In the genomic region with DNA sequence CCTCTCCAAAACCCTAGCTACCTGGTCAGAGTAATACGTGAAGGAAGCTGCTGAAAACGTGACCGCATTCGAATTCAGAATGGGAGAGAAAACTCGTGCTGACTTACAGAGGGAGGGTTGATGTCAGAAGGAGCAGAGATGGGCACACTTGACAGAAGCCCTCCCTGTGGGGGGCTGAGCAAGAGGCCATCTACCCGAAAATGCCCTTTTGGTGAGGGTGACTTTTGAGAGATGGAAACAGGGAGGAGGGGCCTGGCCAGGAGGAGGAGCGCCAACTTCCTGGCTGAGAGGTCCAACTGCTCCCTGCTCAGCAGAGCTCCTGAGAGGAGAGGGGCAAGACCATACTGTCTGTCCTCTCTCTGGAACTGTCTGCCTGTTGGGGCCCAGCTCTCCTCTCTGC, we compare ENCODE assay signal across 14 mouse cellular contexts. TPM values are rescaled to one million over a fixed set of nuclear protein-coding genes. Genes with fewer than 3 reads are reported as not detected.
DNase-seq lines count a peak whose midpoint lies in the region; ATAC-seq and TF ChIP-seq lines count a peak whose summit lies in the region.
"Not testable (repeated sequence)": the region's sequence is repeated elsewhere in the genome, so short reads cannot be mapped to it uniquely, and the experiment has no call there.
"Had no signal": no experiment of that assay in that cellular context is flagged by ENCODE, and none has a peak within 500 bp of the region (broad histone marks: within the 10 kb centered on the region; RNA-seq: fewer than 3 reads in every experiment).

Gene Ifnz, plus strand, starts transcription at position 301 of the 400 bp plus-strand sequence.

- TF ChIP-seq EP300 in ES-Bruce4 (IDR thresholded peaks at IDR 0.05; ENCODE audit: insufficient read depth, low read depth, low read length): not testable (repeated sequence)

- not testable (repeated sequence) for TF ChIP-seq CTCF in ES-Bruce4 (IDR thresholded peaks at IDR 0.05; ENCODE audit: low read depth, low read length)

- H3K36me3 ChIP-seq in ES-Bruce4 (ENCODE audit: control insufficient read depth, insufficient read depth, low read length, poor library complexity, severe bottlenecking); forebrain, embryonic 10.5 days (replicated peaks); heart, embryonic 12.5 days; hindbrain, embryonic 14.5 days (replicated peaks; ENCODE audit: control insufficient read depth, insufficient read depth); kidney, embryonic 16.5 days (ENCODE audit: insufficient read depth, low read length); liver, embryonic 12.5 days; macrophage (ENCODE audit: inconsistent target); neural tube, embryonic 15.5 days: not testable (repeated sequence)

- not testable (repeated sequence) for TF ChIP-seq POLR2A in ES-Bruce4 (IDR thresholded peaks at IDR 0.05; ENCODE audit: insufficient read depth, low read length)

- not testable (repeated sequence) for H3K9me3 ChIP-seq in ES-Bruce4 (replicated peaks; ENCODE audit: control insufficient read depth, insufficient read depth, low read length, poor library complexity, severe bottlenecking); forebrain, embryonic 10.5 days; heart, embryonic 12.5 days (replicated peaks); hindbrain, embryonic 14.5 days (ENCODE audit: control insufficient read depth, low read length); kidney, embryonic 16.5 days (ENCODE audit: low read length); liver, embryonic 12.5 days (replicated peaks); neural tube, embryonic 15.5 days (replicated peaks)

- H3K27ac ChIP-seq in ES-Bruce4 (ENCODE audit: insufficient read depth, low read length); forebrain, embryonic 10.5 days; hindbrain, embryonic 14.5 days; liver, embryonic 12.5 days; neural tube, embryonic 15.5 days (replicated peaks): not testable (repeated sequence)
- peak within 1 kb of the TSS; percentile 51; the same call in 1 of the 2 replicates for H3K27ac ChIP-seq in heart, embryonic 12.5 days (ENCODE audit: poor library complexity, severe bottlenecking)
- H3K27ac ChIP-seq in kidney, embryonic 16.5 days (ENCODE audit: low read length): 0 out of 2 replicates have a peak within 1 kb of the TSS, but pooled peaks have one; percentile 56
- H3K27ac ChIP-seq in macrophage: 0 out of 2 replicates have a peak within 1 kb of the TSS, but pooled peaks have one; percentile 33

- not testable (repeated sequence) for H3K27me3 ChIP-seq in ES-Bruce4 (ENCODE audit: control insufficient read depth, insufficient read depth, low read length, poor library complexity, severe bottlenecking); forebrain, embryonic 10.5 days (ENCODE audit: poor library complexity, severe bottlenecking); heart, embryonic 12.5 days (replicated peaks); hindbrain, embryonic 14.5 days (ENCODE audit: control insufficient read depth, insufficient read depth, low read length); kidney, embryonic 16.5 days (ENCODE audit: insufficient read depth, low read length); liver, embryonic 12.5 days (replicated peaks); neural tube, embryonic 15.5 days (replicated peaks)

- H3K4me3 ChIP-seq in ES-Bruce4 (ENCODE audit: low read depth, low read length): peak within 1 kb of the TSS; percentile 51
- H3K4me3 ChIP-seq in forebrain, embryonic 10.5 days: peak within 1 kb of the TSS; percentile 33; the same call in 1 of the 2 replicates
- H3K4me3 ChIP-seq in heart, embryonic 12.5 days: peak within 1 kb of the TSS; percentile 31; the same call in 1 of the 2 replicates
- H3K4me3 ChIP-seq in hindbrain, embryonic 14.5 days (replicated peaks; ENCODE audit: low read length): not testable (repeated sequence)
- H3K4me3 ChIP-seq in kidney, embryonic 16.5 days (ENCODE audit: low read length): peak within 1 kb of the TSS; percentile 22; the same call in 1 of the 2 replicates
- H3K4me3 ChIP-seq in liver, embryonic 12.5 days: peak within 1 kb of the TSS; percentile 22; the same call in 1 of the 2 replicates
- peak within 1 kb of the TSS; percentile 12; the same call in 1 of the 2 replicates for H3K4me3 ChIP-seq in macrophage (ENCODE audit: inconsistent target)
- peak within 1 kb of the TSS; percentile 14; the same call in 1 of the 2 replicates for H3K4me3 ChIP-seq in neural tube, embryonic 15.5 days (replicated peaks)

- not testable (repeated sequence) for H3K4me1 ChIP-seq in ES-Bruce4 (ENCODE audit: control insufficient read depth, insufficient read depth, low read length); forebrain, embryonic 10.5 days; heart, embryonic 12.5 days (replicated peaks); hindbrain, embryonic 14.5 days (replicated peaks; ENCODE audit: control insufficient read depth, insufficient read depth, low read length); kidney, embryonic 16.5 days (ENCODE audit: insufficient read depth, low read length); liver, embryonic 12.5 days; neural tube, embryonic 15.5 days

- ATAC-seq in heart, embryonic 12.5 days (ENCODE audit: insufficient number of reproducible peaks, low FRiP score); hindbrain, embryonic 14.5 days (ENCODE audit: low FRiP score); kidney, embryonic 16.5 days (ENCODE audit: low FRiP score, low TSS enrichment); liver, embryonic 12.5 days; neural tube, embryonic 15.5 days (ENCODE audit: low FRiP score): not testable (repeated sequence)

- DNase-seq in forebrain, embryonic 10.5 days (ENCODE audit: extremely low spot score, low spot score); hindbrain, embryonic 14.5 days (ENCODE audit: low spot score): not testable (repeated sequence)

- not testable (repeated sequence) for H3K79me2 ChIP-seq in macrophage (ENCODE audit: inconsistent target)

- 17% methylated on average over 5 of the region's 7 CpGs for WGBS in forebrain, embryonic 10.5 days
- WGBS in heart, embryonic 12.5 days: 15% methylated on average over 5 of the region's 7 CpGs
- 20% methylated on average over 4 of the region's 7 CpGs for WGBS in hindbrain, embryonic 14.5 days
- 16% methylated on average over 3 of the region's 7 CpGs for WGBS in kidney, embryonic 16.5 days
- WGBS in liver, embryonic 12.5 days (ENCODE audit: insufficient replicate concordance): 8% methylated on average over 5 of the region's 7 CpGs
- no CpG with 5 or more reads among the region's 7 CpGs for WGBS in macrophage (ENCODE audit: missing documents)
- WGBS in neural tube, embryonic 15.5 days: 32% methylated on average over 4 of the region's 7 CpGs

- H3K9ac ChIP-seq in ES-Bruce4 (ENCODE audit: low read depth, poor library complexity, severe bottlenecking); heart, embryonic 12.5 days; hindbrain, embryonic 14.5 days; kidney, embryonic 16.5 days (replicated peaks; ENCODE audit: low read length); liver, embryonic 12.5 days; neural tube, embryonic 15.5 days (replicated peaks): not testable (repeated sequence)

- H3K4me2 ChIP-seq in heart, embryonic 12.5 days: peak within 1 kb of the TSS; percentile 62
- peak within 1 kb of the TSS; percentile 40 for H3K4me2 ChIP-seq in hindbrain, embryonic 14.5 days (replicated peaks)
- H3K4me2 ChIP-seq in kidney, embryonic 16.5 days (replicated peaks; ENCODE audit: low read depth, low read length): peak within 1 kb of the TSS; percentile 42
- peak within 1 kb of the TSS; percentile 54 for H3K4me2 ChIP-seq in liver, embryonic 12.5 days
- peak within 1 kb of the TSS; percentile 50 for H3K4me2 ChIP-seq in neural tube, embryonic 15.5 days

RNA-seq across cellular contexts. Expression of gene Ifnz, which starts in this region (rescaled TPM):
- polyA plus RNA-seq in ES-Bruce4 (2011; ENCODE audit: insufficient read depth, insufficient read length, low read depth, missing spikeins): not detected in 2 replicates
- not detected in 2 replicates for polyA plus RNA-seq in forebrain, embryonic 10.5 days (2016; fragmentation: Nextera tagmentation; extraction: Ambion mirVana)
- polyA plus RNA-seq in heart, embryonic 12.5 days (2016; fragmentation: Nextera tagmentation; extraction: Ambion mirVana): 0.15 and 0.33 TPM in 2 replicates
- polyA plus RNA-seq in hindbrain, embryonic 14.5 days (2014; fragmentation: Nextera tagmentation; extraction: Ambion mirVana): not detected in 2 replicates
- polyA plus RNA-seq in kidney, embryonic 16.5 days (2015; fragmentation: Nextera tagmentation; extraction: Ambion mirVana): 0.58 TPM in 1 of 2 replicates, not detected in the other
- not detected in 2 replicates for polyA plus RNA-seq in liver, embryonic 12.5 days (2016; fragmentation: Nextera tagmentation; extraction: Ambion mirVana)
- total RNA-seq in macrophage (2018; cell fraction: chromatin; rRNA removed): not detected
- total RNA-seq in macrophage (2018; cell fraction: cytosol; rRNA removed): under 1 TPM in 2 of 26 experiments, not detected in 24; 0.05 to 0.09 TPM
- under 1 TPM in 2 of 26 experiments, not detected in 24; 0.44 to 0.48 TPM for total RNA-seq in macrophage (2018; cell fraction: nucleus; rRNA removed)
- not detected in 3 replicates for polyA plus RNA-seq in macrophage (2018)
- polyA plus RNA-seq in neural tube, embryonic 15.5 days (2015; fragmentation: Nextera tagmentation; extraction: Ambion mirVana): not detected in 2 replicates
- total RNA-seq: adrenal gland, postnatal 4 days; CH12.LX; heart, postnatal 36 days; layer of hippocampus, adult 8-10 months; left cerebral cortex, adult 8-10 months had no signal
- polyA plus RNA-seq: neural tube, embryonic 11.5 days had no signal
